Mouse (Mus musculus): ENCODE data around the gene C2cd4b.

DNA sequence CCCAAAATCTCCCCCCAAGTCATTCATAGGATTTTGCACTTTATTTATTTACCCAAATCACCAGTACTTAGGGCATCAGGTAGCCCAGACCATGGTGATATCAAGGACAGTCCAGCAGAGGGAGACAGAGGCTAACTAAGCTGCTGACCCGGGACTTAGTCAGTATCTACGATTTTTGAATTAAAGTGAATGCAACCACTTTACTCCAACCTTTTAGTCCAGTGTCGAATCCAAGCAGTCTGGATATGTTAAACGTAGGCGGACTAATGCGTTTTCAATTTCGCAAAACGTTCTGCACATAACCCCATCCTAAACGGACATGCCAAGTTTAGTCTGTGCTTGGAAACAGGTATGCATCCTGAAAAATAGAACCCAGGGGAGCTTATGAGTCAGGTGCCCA lies 551 bp upstream of the C2cd4b start:
- TF ChIP-seq CTCF (IDR thresholded peaks at IDR 0.05; ENCODE audit: low read depth) = peak; percentile 67
- no peak for TF ChIP-seq EP300 (IDR thresholded peaks at IDR 0.05; ENCODE audit: low read depth)
